Mouse (Mus musculus): ENCODE results near the gene Cers5. TPM values are rescaled to one million over a fixed set of nuclear protein-coding genes. Genes with fewer than 3 reads are reported as not detected.
A peak's percentile ranks its signal among the peaks of the same experiment; 100 is the strongest.

The Cers5 gene
- total RNA-seq, 4 experiments from 2014 or later = 3.1 to 4.9 (median 3.5) TPM

DNA sequence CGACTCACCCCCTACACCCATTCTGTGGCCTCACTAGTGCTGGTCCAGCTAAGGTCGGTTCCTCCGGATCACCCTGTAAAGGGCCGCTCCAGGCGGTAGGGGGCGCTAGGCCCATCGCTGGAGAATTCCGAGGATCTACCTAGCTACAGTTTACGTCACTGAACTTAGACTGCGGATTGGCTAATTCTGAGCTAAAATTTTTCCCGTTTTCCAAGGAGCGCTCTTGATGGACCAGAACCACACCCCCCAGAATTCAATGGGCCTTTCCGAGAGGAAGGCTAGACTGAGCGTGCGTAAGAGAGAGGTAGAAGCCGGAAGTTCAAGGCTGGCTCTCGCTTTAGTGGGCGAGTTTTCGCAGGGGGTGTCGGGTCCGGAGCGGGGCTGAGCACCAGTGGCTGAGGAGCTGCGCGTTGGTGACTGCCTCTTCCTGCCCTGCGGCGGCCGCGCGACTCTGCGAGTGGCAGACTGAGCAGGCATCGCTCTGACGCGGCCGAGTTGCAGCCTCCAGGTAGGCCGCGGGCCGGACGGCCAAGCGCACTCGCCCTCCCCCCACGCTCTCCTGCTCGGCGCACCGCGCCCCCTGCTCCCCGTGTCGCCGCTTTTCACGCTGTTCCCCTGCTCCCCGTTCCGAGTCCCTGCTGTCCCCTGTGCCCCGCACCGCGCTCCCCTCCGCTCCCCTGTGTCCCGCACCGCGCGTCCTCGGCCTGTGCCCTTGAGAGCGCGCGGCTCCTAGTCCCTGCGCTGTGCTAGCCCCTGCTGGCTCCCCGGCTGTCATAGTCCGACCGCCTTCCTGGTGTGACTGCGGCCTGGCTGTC lies 47.1 kb downstream of the Cers5 start, which contains the start of gene Cox14:
Cox14 (plus strand) TSS at position 278 of the 815 bp plus-strand sequence.
- DNase-seq (ENCODE audit: low spot score in 2 of 2) = peak; percentile 92 to 93

DNA sequence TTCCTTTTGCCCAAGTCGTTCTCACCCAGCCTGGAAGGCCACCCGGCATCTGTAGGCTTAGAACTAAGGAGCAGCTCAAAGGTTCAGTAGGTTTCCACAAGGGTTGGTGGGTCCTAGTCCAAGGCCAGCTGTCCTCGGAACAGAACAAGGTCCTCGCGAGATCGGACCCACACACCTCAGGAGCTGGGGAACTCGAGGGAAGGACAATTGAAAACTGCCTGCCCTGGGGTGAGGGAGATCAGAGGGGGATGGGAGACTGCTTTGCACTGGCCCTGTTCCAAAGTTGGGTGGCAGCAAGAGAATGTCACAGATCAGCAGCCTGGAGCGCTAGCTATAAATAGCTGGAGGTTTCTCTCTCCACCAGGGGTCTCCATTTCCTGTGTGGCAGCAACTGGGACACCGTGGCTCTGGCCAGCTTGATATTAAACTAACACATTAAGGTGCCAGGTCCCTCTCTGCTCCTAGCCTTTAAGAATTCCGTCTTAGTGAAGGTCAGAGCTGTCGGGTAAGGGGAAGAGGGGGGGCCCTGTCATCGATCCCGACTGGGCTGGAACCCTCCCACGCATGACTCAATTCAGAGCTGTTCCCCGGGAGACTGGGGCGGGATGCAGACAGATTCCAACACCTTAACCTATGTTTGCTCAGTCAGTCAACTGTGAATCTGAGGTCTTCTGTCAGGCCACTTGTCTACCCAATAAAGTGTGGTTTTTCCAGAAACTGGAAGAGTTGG lies 48.2 kb downstream of the Cers5 start:
- peak; percentile 80 to 86 for DNase-seq (ENCODE audit: low spot score in 2 of 2)

DNA sequence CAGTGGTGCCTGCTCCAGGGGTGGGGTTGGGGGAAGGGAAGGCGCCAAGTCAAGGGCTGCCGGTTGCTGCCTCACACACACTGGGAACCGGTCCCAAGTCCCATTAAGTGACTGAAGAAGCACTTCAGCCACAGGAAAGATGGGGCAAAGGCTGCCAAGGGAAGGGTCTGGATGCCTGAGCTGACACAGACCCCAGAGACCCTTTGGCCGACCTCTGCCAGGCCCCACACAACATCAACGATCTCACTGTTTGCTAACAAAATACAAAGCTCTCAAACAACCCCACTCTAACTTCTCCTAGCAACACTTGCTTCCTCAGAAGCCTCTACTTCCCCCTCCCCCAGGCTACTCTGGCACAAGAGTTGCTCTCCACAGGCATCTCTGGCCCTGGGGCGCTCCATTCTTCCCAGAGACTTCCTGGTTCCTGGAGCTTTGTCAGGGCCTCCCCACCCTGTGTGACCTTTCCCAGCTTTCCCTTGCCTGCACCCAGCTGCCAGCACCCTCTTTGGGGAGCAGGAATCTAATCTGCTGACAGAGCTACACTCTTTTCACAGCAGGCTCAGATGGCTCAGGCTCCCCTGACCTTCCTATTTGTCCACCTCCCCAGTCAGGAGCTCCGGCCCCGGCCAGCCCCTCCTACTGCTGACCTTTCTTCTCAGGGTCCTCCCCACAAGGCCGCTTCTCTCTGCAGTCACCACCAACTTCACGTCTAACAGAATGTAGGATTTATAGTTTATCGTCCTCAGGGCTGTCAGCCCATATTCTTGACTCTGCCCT lies 49.0 kb downstream of the Cers5 start:
- peak; percentile 75 to 81 for DNase-seq (ENCODE audit: low spot score in 2 of 2)

DNA sequence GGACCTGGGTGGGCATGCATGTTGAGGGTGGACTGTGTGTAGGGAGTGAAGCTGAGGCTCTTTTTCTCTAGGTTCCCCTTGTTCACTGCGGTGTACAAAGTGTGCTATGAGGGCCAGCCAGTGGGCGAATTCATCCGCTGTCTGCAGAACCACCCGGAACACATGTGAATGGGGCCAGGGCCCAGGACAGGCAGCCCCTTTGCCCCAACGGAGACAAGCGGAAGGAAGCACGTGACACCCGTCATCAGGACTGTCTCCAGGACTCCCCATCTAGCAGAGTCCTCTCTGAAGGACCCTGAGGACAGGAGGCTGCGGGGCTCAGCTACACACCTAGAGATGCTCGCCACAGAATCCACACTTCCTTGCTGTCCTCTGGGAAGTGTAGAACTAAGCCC lies 49.6 kb downstream of the Cers5 start:
- no peak for DNase-seq (ENCODE audit: low spot score in 2 of 2)

DNA sequence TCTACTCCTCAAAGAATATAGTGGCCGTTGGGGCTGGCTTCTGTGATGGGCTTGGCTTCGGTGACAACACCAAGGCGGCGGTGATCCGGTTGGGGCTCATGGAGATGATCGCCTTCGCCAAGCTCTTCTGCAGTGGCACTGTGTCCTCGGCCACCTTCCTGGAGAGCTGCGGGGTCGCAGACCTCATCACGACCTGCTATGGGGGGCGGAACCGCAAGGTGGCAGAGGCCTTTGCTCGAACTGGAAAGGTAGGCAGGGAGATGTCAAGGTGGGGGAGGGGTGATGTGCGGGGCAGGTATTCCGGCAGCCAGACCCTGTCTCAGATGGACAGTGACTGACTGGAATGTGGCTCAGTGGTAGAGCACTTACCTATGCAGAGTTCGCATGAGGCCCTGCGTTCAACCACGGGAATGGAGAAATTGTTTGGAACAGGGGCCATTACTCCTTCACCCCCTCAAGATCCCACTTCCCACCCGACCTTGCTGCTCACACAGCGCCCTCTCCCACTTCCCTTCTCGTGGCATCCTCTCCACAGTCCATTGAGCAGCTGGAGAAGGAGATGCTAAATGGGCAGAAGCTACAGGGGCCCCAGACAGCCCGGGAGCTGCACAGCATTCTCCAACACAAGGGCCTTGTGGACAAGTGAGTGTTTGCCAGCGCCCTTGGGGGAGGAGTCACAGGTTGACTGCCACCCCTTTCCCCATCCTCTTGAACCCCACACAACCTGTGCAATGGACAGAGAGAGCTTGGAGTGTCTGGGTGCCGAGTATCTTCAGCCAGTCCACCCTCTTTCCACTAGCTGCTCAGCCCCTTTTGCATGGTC lies 50.6 kb downstream of the Cers5 start:
- DNase-seq (ENCODE audit: low spot score in 2 of 2) = no peak

DNA sequence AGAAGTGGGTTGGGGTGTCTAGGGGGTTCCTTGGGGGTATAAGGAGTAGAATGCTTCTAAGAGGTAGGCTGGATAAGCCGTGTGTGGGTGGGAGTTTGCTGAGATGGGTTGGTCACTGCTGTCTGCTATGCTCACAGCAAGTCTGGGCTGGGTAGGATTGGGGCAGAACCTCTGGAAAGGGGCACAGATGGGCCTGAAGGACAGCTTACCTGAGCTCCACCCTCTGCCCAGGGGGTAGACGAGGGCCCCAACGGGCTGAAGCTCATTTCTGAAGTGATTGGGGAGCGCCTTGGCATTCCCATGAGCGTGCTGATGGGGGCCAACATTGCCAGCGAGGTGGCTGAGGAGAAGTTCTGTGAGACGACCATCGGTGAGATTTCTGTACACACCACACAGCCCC lies 52.8 kb downstream of the Cers5 start:
- DNase-seq (ENCODE audit: low spot score in 2 of 2) = no peak

DNA sequence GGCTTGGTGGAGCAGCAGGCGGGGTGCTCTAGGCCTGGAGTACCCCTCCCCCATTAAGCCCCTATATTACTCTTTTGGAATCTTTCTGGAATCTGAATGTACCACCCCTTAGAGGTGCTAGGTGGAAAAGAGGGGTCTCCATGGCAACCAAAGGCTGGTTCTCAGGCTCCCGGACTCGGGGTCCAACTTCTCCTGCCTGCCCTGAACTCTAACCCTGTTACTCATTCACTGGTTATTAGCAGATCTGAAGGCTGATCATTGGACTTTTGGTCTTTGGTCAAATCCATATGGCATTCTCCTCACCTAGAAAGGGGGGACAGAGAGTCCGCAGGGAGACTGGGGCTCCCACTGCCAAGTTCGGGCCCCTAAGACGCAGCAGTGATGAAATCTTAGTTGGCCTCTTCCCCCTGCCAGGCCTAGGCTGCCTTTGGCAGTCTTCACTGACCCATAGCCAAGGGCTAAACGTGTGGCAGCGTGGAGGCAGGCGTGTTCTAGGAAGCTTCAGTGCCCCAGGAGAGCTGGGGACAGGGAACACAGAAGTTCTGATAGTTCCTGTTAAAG lies 54.1 kb downstream of the Cers5 start:
- DNase-seq (ENCODE audit: low spot score in 2 of 2) = peak; percentile 64 to 77

DNA sequence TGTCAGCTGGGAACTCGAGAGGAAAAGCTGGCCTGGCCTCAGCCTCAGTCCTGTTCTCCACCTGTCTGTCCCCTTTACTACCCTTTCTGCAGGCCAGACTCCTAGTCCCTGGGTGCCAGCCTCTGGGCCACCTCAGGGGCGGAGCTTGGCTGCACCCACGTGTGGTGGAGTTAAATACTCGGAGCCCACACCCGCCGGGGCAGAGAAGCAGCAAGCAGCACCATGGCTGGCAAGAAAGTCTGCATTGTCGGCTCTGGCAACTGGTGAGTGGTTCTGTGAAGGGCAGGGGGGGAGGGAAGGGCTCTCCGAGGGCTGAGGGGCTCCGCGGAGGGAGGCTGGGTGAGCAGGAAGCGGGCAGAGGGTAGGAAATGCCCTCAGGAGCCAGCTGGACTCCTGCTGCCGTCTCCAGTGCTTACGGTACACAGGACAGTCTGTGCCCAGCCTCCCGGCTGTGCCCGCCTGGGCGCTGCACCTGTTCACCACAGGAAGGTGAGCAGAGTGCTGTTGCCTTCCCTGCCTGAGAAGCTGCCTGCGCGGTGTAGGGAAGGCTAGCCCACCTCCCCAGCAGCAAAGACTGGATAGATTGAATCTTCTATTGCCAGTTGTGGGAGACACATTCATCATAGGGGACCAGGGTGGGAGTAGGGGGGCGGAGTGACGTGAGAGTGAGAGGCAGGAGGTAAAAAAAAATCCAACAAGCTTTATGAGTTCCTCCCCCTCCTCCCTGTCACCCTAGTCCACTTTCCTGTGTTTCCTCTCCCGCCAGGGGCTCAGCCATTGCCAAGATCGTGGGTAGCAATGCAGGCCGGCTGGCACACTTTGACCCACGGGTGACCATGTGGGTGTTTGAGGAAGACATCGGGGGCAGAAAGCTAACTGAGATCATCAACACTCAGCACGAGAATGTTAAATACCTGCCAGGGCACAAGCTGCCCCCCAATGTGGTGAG lies 55.0 kb downstream of the Cers5 start, which contains the start of gene Gpd1:
Gpd1 (plus strand) TSS at position 130 of the 949 bp plus-strand sequence.
- DNase-seq (ENCODE audit: low spot score in 2 of 2) = peak; percentile 76 to 87

DNA sequence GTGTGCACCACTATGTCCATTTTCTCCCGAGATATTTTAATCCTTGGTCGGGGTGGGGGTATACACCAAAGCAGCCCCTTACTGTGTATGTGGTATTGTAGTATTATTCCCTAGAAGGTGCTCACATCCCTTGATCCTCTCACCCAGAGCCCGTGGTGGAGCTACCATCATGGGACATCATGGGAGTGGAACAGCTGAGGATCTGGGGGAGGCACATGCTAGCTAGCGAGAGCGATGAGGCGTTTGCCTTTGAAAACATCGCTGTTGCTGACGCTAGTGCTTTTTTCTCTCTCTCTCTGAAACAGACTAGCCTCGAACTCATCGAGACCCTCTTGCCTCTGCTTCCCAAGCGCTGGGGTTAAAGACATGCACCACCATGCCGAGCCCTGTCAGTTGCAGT lies 55.9 kb downstream of the Cers5 start:
- DNase-seq (ENCODE audit: low spot score in 2 of 2) = no peak

DNA sequence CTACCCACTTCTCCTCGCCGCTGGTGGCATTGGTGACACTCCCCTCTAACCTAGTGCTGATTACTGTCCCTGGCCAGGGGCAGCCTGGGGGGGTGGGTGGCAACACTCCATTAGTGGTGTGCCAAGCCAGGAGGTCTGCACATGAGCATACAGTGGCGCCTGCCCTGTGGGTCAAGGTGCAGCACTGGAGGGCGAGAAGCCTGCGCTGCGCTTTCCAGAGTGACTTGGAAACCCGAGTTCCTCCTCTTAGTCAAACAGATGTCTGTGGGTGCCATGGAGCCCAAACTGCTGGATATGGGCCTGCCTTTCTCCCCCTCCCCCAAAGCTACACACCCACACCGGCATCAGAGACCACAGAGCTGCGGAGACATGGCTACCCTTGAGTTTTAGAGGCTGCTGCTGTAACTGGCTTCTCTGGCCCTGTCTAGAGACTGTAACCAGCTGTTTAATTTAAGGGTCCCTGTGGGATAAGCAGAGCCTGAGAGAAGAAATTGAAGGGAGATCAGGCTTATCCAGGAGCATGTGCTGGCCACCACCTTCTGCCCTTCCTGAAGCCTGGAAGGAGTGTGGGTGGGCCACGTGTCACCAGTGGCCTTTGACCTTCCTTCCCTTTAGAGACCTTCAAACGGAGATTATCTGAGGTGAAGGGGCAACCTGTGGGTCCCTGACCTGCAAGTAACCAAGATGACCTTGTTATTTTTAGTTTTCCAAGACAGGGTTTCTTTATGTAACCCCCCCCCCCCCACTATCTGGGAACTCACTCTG lies 56.5 kb downstream of the Cers5 start:
- no peak for DNase-seq (ENCODE audit: low spot score in 2 of 2)

DNA sequence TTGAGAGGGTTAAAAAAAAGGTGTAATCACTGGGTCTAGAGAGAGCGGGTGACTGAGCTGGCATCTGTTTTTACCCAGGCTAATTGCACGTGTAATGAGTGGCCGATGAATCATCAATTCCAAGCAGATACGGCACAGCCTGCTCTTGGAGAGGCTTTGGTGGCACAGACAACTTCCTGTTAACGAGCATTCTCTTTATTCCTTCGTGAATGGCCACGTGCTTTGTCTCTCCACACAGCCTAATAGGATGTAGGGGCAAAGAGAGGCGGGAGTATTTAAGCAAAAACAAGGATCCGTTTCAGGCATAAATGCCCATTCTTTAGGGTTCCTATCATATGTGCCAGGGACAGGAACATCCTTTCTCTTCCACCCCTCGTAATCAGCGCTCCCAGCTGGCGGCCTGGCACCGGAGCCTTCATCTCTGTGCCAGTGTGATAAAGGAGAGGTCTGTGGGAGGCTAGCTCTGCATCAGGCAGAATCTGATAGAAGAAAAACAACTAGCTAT lies 57.3 kb downstream of the Cers5 start:
- no peak for DNase-seq (ENCODE audit: low spot score in 2 of 2)

DNA sequence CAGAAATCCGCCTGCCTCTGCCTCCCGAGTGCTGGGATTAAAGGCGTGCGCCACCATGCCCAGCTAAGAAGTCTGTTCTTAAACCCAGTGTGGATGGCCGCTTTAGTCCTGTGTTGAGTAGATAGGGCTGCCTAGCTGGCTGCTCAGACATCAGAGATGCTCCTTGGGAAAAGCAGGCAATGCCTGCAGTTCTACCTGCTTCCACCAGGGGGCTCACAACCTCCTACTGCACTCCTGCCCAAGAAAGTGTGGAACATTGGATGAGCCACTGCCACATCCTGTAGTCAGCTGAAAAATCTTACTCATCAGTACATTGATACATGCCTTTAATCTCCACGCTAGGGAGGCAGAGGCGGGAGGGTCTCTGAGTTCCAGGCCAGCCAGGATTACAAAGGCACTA lies 57.8 kb downstream of the Cers5 start:
- DNase-seq (ENCODE audit: low spot score in 2 of 2) = peak; percentile 67 to 73

DNA sequence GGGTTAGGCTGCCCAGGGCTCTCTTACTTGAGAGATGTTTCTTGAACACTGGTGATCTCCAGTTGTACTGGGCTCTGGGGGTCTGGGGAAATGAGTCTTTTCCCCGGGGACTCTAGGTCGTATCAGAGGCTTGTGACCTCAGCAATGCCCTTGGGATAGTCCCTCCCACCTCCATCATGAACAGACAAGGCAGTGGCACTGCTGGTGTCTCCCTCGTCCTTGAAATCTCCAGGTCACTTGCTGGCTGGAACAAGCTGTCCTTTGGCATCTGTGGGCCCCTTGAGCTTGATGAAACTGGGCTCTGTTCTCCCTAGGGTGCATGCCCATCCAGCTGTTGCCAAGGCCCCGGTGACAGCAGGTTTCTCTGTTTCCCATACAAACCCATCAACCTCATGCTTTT lies 58.5 kb downstream of the Cers5 start:
- DNase-seq (ENCODE audit: low spot score in 2 of 2) = no peak

DNA sequence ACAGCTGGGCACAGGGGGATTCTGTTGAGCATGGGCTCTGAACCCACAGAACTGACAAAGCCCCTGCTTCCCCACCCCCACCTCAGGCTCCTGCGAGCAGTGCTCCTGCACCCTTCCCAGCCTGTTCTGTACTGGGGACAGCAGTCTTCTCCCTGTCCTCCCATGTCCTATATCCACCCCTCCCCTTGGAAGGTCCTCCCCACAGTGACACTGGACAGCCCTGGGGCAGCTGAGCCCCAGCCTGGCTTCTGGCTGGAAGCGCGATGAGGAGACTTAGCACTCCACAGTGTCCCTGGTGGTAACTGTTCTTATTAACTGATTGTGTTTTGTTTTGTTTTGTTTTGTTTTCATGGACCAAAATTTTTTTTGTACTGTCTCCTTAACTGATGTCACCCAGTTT lies 59.1 kb downstream of the Cers5 start:
- DNase-seq (ENCODE audit: low spot score in 2 of 2) = no peak

DNA sequence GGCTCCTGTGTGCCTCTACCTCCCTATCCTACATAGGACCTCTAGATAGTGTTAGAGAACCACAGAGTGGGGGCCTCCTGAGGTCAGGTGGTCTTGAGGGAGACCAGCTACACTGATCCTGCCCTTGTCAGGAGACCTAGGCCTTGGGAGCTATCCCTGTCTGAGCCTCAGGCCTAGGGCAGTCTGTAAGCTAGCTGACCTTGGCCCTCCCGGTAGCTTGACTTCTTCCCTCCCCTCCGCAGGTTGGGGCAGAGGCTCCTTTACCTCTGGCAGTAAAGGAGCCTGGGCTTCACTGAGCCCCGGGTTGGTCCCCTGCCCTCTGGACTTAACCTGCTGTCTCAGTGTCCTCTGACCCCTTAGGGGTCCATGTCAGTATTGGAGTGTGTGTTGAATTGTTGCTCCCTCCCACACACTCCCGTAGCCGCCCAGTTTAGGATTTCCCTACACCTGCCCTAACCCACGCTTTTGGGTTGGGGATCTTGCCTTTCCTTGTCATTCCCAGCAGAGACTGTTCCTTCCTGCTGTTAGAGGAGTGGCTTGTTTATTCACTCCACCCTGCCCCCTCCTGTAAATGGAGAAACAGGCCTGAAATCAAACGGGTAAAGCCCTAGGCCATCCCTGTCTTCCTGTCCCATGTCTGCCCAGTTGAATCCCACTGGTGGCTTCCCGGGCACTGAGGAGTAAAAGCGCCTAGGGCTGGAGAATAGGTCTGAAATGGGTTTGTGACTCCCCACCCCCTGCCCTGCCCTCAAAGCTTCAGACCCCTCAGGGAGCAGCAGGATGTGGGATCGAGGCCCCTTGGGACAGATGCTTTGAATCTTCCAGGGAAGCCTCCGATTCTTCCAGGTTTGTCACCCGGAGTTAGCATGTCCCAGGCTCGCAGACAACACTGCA lies 59.8 kb downstream of the Cers5 start:
- DNase-seq (ENCODE audit: low spot score in 2 of 2) = no peak

DNA sequence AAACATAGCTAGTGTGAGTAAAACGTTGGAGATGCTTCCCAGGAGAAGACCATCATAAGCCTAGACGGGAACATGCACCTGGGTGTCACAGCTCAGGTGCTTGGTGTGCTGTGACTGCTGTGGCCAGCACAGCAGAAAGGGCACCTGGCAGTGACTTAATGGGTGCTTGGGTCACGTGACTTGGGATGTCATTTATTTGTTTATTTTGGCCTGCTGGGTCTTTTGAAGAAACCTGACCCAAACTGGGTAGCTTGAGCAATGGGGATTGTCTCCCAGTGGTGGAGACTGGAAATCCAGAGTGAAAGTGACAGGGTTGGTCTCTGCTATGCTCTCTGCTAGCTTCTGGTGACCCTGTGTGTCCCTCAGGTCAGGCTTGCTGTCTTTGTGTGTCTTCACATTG lies 61.2 kb downstream of the Cers5 start:
- DNase-seq (ENCODE audit: low spot score in 2 of 2) = no peak
